Mouse (Mus musculus) forebrain, embryonic 10.5 days (tissue): Measurements from ENCODE around the gene Fnbp1. TPM values are rescaled to one million over a fixed set of nuclear protein-coding genes. Genes with fewer than 3 reads are reported as not detected.
"Not testable (repeated sequence)": the region's sequence is repeated elsewhere in the genome, so short reads cannot be mapped to it uniquely, and the experiment has no call there.

Source experiments
- DNase-seq: peaks from one replicate; pipeline ENCODE4 v3.0.0-alpha.2; 2017; ENCODE audit warnings: low spot score; ENCODE audit errors: extremely low spot score
- H3K27ac ChIP-seq: fragments of 300-500 bp; sonication (generic); 2 replicates; pipeline ENCODE4 v1.5.1; 2016; ENCODE audit warnings: mild to moderate bottlenecking
- H3K27me3 ChIP-seq: fragments of 300-500 bp; sonication (generic); 2 replicates; pipeline ENCODE4 v1.6.1; 2016; ENCODE audit warnings: mild to moderate bottlenecking; ENCODE audit not compliant: poor library complexity, severe bottlenecking
- H3K36me3 ChIP-seq: fragments of 300-500 bp; sonication (generic); replicated peaks from 2 replicates; pipeline ENCODE4 v1.6.1; 2016; ENCODE audit warnings: mild to moderate bottlenecking, moderate library complexity
- H3K4me1 ChIP-seq: fragments of 300-500 bp; sonication (generic); 2 replicates; pipeline ENCODE4 v1.6.1; 2016
- H3K4me3 ChIP-seq: fragments of 300-500 bp; sonication (generic); 2 replicates; pipeline ENCODE4 v1.5.1; 2016; ENCODE audit warnings: mild to moderate bottlenecking, moderate library complexity
- H3K9me3 ChIP-seq: fragments of 300-500 bp; sonication (generic); 2 replicates; pipeline ENCODE4 v1.6.1; 2016; ENCODE audit warnings: mild to moderate bottlenecking, moderate library complexity
- WGBS: fragments of 180-500 bp; shearing (Covaris S2); methylation state at CpG from one replicate; pipeline ENCODE4 v1.1.7; 2016; 5-methylcytosine and 5-hydroxymethylcytosine counted together
- polyA plus RNA-seq: library from polyadenylated mRNA; unstranded; fragments of >200 nt; fragmentation: Nextera tagmentation; extraction: Ambion mirVana; gene quantifications from 2 replicates; pipeline ENCODE4 v1.2.1, GENCODE M21; 2016

The Fnbp1 gene
- polyA plus RNA-seq, result 12.5 and 13.3 TPM in 2 replicates

DNA sequence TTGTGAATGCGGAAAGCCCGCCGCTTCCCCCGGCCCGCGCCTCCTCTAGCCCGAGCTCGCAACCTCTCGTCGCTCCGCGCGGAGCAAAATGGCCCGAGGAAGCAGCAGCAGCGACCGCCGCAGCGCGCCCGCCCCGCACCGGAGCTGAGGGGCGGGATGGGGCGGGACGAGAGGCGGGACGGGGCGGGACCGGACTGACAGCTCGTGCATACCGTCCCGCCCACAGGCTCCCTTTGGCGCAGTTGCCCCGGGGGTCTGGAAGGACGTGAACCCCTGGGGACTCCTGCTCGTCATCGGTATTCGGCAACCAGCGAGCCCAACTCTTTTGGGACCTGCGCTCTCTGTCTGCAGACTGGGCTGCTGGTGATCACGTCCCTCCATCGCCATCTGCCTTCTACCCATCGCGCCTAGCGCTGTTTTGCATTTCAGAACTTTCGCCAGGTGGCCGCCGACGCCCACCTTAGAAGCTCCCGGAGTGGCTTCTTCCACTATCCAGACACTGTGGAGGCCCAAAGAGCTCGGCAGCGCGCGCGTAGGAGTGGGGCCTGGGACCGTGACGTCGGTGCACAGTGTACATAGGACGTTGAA, at the start of gene Fnbp1:
Fnbp1 (minus strand) TSS at position 142 of the 588 bp plus-strand sequence.
- H3K9me3 ChIP-seq, result no peaks in the 10 kb centered on the region
- H3K4me3 ChIP-seq, result peak within 1 kb of the TSS; percentile 84
- H3K27ac ChIP-seq, result peak within 1 kb of the TSS; percentile 89
- H3K36me3 ChIP-seq, result peaks cover 11% of the 10 kb centered on the region
- H3K27me3 ChIP-seq, result peaks cover 36% of the 10 kb centered on the region
- under 1% methylated on average over 59 of the region's 59 CpGs for WGBS
- H3K4me1 ChIP-seq, result peaks cover 34% of the 10 kb centered on the region
- peak; percentile 80 for DNase-seq

DNA sequence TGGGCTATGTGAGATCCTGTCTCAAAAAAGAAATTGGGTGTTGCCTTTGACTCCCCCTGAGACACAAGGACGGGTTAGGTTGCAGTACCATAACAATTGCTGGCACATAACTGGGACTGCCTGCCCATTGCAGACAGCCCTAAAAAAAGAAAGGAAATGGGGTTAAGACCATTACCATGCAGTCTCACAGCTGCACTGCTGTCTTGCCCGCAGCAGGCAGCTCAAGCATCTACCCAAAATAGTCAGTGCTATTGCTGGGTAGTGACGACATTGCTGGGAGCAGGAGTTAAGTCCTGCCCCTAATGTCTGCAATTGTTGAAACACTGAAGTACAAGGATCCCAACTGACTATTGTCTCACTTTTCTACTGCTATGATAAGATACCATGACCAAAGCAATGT, 47.8 kb upstream of the Fnbp1 start:
- Histone ChIP-seq H3K27me3 (no peaks in the 10 kb centered on the region), H3K9me3 (no peaks in the 10 kb centered on the region), H3K36me3 (peaks cover 93% of the 10 kb centered on the region), H3K4me3 (no peak overlapping the region), H3K4me1 (no peaks in the 10 kb centered on the region), H3K27ac (no peak overlapping the region)
- no peak for DNase-seq
- WGBS, result 90% methylated on average over 3 of the region's 3 CpGs

DNA sequence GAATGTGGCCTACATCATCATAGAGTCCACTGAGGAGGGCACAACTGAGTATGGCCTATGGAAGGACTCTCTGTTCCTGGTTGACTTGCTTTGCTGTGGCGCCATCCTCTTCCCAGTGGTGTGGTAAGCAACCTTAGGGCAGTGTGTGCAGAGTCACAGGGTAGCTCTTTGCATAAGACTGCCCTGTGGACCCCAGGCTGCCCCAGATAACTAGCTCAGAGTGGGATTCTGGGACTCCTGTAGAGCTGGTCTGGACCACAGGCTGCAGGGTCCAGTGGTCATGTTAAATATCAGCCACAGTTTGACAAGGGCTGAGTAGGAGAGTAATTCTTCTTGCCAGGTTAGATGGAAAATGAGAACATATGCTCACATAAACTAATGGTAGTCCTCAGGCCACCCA, 46.9 kb upstream of the Fnbp1 start:
- H3K36me3 ChIP-seq, result peaks cover 94% of the 10 kb centered on the region
- H3K4me3 ChIP-seq, result no peak overlapping the region
- no peak overlapping the region for H3K27ac ChIP-seq
- no peaks in the 10 kb centered on the region for H3K4me1 ChIP-seq
- WGBS, result 93% methylated on average over 1 of the region's 1 CpGs
- no peaks in the 10 kb centered on the region for H3K27me3 ChIP-seq
- no peaks in the 10 kb centered on the region for H3K9me3 ChIP-seq
- no peak for DNase-seq

DNA sequence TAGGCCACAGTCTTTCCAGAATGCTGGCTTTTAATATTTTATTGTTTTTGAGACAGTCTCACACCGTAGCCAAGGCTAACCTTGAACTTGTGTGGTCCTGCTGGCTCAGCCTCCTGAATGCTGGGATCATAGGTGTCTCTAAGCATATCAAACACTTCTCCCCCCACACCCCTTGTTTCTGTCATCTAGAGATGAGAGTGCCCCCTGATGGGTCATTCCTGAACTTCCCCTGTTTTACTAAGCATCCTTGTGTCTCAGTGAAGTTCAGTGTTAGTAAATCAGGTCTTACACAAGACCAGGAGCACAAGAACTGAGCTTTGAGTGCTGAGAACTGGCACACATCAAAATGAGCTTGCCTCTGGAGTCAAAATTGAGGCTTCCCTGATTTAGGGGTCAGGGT, 42.0 kb upstream of the Fnbp1 start:
- H3K4me1 ChIP-seq, result no peaks in the 10 kb centered on the region
- H3K27ac ChIP-seq, result no peak overlapping the region
- WGBS, result 100% methylated on average over 1 of the region's 1 CpGs
- no peaks in the 10 kb centered on the region for H3K9me3 ChIP-seq
- H3K4me3 ChIP-seq, result no peak overlapping the region
- DNase-seq, result no peak
- peaks cover 95% of the 10 kb centered on the region for H3K36me3 ChIP-seq
- H3K27me3 ChIP-seq, result no peaks in the 10 kb centered on the region

DNA sequence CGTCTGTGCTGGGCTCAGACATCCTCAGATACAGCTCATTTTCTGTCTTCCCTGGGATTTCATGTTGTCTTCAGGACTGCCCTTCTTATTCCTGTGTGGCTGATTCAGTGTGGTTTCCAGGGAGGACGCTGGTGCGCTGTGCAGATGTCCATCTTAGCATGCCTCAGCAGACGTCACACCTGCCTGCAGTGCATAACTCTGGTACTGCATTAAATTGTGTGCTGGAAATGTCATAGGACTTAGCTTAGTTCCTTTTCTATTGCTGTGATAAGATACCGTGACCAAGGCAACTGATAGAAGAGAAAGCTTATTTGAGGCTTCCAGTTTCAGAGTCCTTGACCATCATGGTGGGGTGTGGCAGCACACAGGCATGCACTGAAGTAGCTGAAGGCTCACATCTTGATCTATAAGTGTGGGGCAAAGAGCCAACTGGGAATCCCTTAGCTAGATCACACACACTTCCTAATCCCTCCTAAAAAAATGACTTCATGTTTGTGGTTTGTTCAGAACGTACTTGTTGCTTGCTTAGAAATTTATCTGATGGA, 41.0 kb upstream of the Fnbp1 start:
- 92% methylated on average over 6 of the region's 6 CpGs for WGBS
- Histone ChIP-seq H3K36me3 (peaks cover 95% of the 10 kb centered on the region), H3K4me3 (no peak overlapping the region)

DNA sequence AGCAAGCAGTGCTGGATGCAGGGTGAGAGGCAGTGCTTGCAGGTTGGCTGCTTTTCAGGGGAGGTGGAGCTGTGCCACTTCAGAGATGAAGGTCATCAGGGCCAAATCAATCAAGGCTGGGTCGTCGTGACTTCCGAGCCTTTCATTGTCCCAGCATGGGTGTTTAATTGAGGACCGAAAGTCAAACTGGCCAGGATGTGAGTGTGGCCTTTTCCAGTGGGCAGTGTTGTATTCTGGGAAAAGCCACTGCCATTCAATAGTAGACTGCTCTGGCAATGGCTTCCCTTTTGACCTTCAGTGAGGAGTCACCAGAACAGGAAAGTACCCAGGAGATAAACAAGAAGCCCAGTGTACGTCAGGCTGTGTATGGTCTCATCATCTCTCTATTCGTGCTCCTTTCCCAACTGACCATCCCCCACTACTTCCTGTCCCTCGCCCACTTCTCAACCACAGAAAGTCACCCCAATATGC, 38.3 kb upstream of the Fnbp1 start:
- Histone ChIP-seq H3K4me1 (no peaks in the 10 kb centered on the region), H3K36me3 (peaks cover 96% of the 10 kb centered on the region), H3K27me3 (no peaks in the 10 kb centered on the region), H3K4me3 (no peak overlapping the region), H3K9me3 (no peaks in the 10 kb centered on the region), H3K27ac (no peak overlapping the region)
- no peak for DNase-seq
- WGBS, result 78% methylated on average over 7 of the region's 7 CpGs

More for the DNA sequence above, 41.0 kb upstream of the Fnbp1 start:
- Histone ChIP-seq H3K27ac (no peak overlapping the region), H3K9me3 (no peaks in the 10 kb centered on the region), H3K4me1 (no peaks in the 10 kb centered on the region), H3K27me3 (no peaks in the 10 kb centered on the region)
- no peak for DNase-seq

DNA sequence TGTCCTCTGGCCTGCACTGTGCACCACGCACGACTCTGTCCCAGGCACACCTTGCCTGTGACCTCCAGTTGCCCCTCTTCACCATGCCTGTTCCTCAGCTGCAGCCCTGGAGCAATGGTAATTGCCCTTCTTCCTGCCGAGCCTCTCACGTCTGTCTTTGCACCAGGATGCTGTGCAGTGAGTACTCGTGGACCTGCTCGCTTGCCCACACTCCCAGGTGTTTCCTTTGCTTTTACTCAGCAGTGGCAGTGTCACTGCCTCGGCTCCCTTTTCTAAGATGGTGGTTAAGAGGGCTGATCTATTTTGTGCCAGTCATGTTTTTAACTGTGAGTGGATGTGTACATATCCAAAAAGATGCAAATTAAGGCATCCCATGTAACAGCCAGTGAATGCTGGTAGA, 37.7 kb upstream of the Fnbp1 start:
- WGBS, result 85% methylated on average over 7 of the region's 7 CpGs
- H3K27me3 ChIP-seq, result no peaks in the 10 kb centered on the region
- no peaks in the 10 kb centered on the region for H3K4me1 ChIP-seq
- no peak overlapping the region for H3K27ac ChIP-seq
- no peak overlapping the region for H3K4me3 ChIP-seq
- peaks cover 96% of the 10 kb centered on the region for H3K36me3 ChIP-seq
- H3K9me3 ChIP-seq, result no peaks in the 10 kb centered on the region
- DNase-seq, result no peak

DNA sequence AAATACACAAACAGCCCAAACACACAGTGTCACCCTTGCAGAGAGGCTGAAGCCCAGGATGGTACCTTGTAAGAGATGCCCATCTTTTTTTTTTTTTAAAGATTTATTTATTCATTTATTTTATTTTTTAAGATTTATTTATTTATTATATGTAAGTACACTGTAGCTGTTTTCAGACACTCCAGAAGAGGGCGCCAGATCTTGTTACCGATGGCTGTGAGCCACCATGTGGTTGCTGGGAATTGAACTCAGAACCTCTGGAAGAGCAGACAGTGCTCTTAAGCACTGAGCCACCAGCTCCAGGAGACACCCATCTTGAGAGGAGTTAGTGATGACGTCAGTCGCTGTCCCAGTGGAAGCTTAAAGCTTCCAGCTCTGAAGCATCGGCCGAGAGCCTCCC, 36.8 kb upstream of the Fnbp1 start:
- not testable (repeated sequence) for H3K27ac ChIP-seq, H3K27me3 ChIP-seq, H3K9me3 ChIP-seq, H3K4me3 ChIP-seq, H3K4me1 ChIP-seq, DNase-seq
- 82% methylated on average over 6 of the region's 6 CpGs for WGBS
- H3K36me3 ChIP-seq, result peaks cover 96% of the 10 kb centered on the region

DNA sequence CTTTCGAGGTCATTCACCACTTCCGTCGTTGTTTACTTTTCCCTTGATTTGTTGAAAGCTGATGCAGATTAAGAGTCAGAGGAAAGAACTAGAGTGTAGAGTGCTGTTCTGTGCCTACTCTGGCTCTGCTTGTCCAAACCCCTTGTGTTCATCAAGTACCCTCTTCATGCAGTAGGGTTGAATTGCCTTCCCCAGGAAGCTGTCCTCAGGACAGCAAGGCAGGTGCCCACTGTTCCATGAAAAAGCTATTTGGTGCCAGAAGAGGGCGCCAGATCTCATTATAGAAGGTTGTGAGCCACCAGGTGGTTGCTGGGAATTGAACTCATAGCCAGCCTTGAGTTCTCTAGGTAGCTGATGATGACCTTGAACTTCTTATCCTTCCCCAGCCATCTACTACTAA, 31.5 kb upstream of the Fnbp1 start:
- DNase-seq, result no peak
- Histone ChIP-seq H3K27me3 (no peaks in the 10 kb centered on the region), H3K4me3 (no peak overlapping the region), H3K4me1 (no peaks in the 10 kb centered on the region), H3K36me3 (peaks cover 99% of the 10 kb centered on the region), H3K27ac (no peak overlapping the region), H3K9me3 (no peaks in the 10 kb centered on the region)
- 85% methylated on average over 4 of the region's 4 CpGs for WGBS

DNA sequence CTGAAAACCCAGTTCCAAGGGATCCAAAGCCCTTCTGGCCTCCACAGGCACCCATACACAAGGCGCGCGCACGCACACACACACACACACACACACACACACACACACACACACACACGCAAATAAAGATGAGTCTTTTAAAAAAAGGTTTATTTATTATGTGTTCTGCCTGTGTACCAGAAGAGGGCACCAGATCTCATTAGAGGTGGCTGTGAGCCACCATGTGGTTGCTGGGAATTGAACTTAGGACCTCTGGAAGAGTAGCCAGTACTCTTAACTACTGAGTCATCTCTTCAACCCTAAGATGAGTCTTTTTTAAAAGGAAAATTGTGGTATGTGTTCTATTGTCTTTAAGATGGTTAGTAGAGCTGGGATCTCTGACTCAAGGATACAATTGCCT, 30.7 kb upstream of the Fnbp1 start:
- Histone ChIP-seq H3K4me3 (no peak overlapping the region), H3K4me1 (no peaks in the 10 kb centered on the region), H3K27me3 (no peaks in the 10 kb centered on the region), H3K9me3 (no peaks in the 10 kb centered on the region), H3K36me3 (peaks cover 98% of the 10 kb centered on the region), H3K27ac (no peak overlapping the region)
- DNase-seq, result no peak
- WGBS, result 90% methylated on average over 5 of the region's 5 CpGs

DNA sequence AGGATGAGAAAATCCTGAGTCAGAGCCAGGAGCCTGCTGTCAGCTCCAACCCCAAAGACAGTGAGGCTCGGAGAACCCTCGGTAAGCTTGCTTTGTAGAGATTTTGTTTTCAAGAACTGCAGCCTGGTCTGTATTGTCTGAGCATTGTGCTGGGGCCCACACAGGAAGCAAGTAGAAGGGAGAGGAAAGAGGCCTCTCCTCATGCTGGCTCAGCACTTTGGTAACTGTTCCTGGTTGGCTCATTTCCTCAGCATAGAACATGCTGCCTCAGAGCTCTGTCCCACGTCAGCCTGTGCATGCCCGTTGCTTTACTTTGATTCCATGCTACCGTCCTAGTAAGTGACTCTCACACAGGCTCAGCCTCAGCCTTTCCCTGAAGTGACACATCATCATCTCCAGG, 30.2 kb upstream of the Fnbp1 start:
- WGBS, result 86% methylated on average over 5 of the region's 5 CpGs
- H3K27ac ChIP-seq, result no peak overlapping the region
- H3K36me3 ChIP-seq, result peaks cover 98% of the 10 kb centered on the region
- H3K27me3 ChIP-seq, result no peaks in the 10 kb centered on the region
- no peak overlapping the region for H3K4me3 ChIP-seq
- DNase-seq, result no peak
- H3K4me1 ChIP-seq, result no peaks in the 10 kb centered on the region
- H3K9me3 ChIP-seq, result no peaks in the 10 kb centered on the region

DNA sequence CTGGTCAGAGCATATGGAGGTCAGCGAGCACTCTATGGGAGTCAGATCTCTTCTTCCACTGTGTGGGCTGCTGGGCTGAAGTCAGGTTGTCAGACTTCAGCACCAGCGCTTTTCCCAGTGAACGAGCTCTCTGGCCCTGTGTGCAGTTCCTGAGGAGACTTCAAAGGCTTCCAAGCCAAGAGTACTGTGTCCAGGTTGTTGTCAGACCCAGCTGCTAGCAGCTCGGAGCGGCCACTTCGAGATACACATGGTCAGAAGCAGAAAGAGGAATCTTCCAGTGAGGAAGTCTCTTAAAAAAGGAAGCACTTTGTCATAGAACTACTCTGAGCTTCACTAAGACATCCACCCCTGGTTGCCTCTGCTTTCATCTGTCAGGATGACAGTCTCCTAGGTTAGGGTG, 28.4 kb upstream of the Fnbp1 start:
- Histone ChIP-seq H3K27me3 (no peaks in the 10 kb centered on the region), H3K27ac (no peak overlapping the region), H3K4me3 (no peak overlapping the region), H3K36me3 (peaks cover 84% of the 10 kb centered on the region), H3K9me3 (no peaks in the 10 kb centered on the region), H3K4me1 (peaks cover 6% of the 10 kb centered on the region)
- DNase-seq, result no peak
- 92% methylated on average over 6 of the region's 6 CpGs for WGBS

DNA sequence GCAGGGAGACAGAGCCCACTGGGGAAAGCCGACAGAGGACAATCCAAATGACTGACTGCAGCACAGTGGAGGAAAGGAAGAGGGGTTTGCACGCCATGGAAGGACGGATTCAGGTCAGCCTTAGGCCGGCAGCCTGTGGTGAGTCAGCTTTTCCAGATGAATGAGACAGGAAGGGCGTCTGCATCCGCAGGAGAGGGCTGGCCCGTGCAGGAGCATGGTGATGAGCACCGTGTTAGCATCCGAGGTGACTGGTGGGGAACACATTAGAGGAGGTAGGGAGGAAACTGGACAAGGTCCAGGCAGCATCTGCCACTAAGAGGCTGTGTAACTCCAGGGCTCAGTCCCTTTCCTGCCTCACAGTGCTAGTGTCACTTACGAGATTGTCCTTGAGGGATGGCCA, 27.2 kb upstream of the Fnbp1 start:
- Histone ChIP-seq H3K4me1 (peaks cover 17% of the 10 kb centered on the region), H3K36me3 (peaks cover 73% of the 10 kb centered on the region), H3K9me3 (no peaks in the 10 kb centered on the region), H3K27me3 (no peaks in the 10 kb centered on the region), H3K4me3 (no peak overlapping the region), H3K27ac (no peak overlapping the region)
- 96% methylated on average over 10 of the region's 10 CpGs for WGBS
- DNase-seq, result no peak
